Mouse (Mus musculus) lung, adult 18-20 months (tissue): ENCODE results near the gene Smtn.

Source experiments
- DNase-seq, 2 experiments: peaks; one replicate each; pipeline ENCODE4 v3.0.0; 2022; ENCODE audit warnings: mixed read lengths in 2 of 2

Gene Smtn

GRCm38 (mm10) chr11:3526979-3527738 lies 13.3 kb downstream of the Smtn start:
- no peak for DNase-seq

GRCm38 (mm10) chr11:3526207-3526606 lies 14.2 kb downstream of the Smtn start:
- DNase-seq, result no peak

GRCm38 (mm10) chr11:3525560-3525959 lies 14.9 kb downstream of the Smtn start:
- DNase-seq, result no peak

GRCm38 (mm10) chr11:3523840-3524582 lies 16.4 kb downstream of the Smtn start:
- DNase-seq, result no peak

- no peak for DNase-seq
These were observed 18.0 kb downstream of the Smtn start for GRCm38 (mm10) chr11:3522285-3523000.

GRCm38 (mm10) chr11:3521339-3522224 lies 18.8 kb downstream of the Smtn start:
- no peak for DNase-seq

GRCm38 (mm10) chr11:3520919-3521318 lies 19.5 kb downstream of the Smtn start:
- no peak for DNase-seq

GRCm38 (mm10) chr11:3519756-3520398 lies 20.5 kb downstream of the Smtn start:
- DNase-seq, result no peak

- no peak for DNase-seq
These were observed 21.2 kb downstream of the Smtn start for GRCm38 (mm10) chr11:3519051-3519726.

GRCm38 (mm10) chr11:3517846-3518732 lies 22.3 kb downstream of the Smtn start:
- no peak for DNase-seq

- DNase-seq, result no peak
These were observed 23.3 kb downstream of the Smtn start for GRCm38 (mm10) chr11:3516859-3517845.

- DNase-seq, result no peak
These were observed 24.3 kb downstream of the Smtn start for GRCm38 (mm10) chr11:3516121-3516520.

GRCm38 (mm10) chr11:3515637-3516036 lies 24.8 kb downstream of the Smtn start:
- DNase-seq, result no peak

GRCm38 (mm10) chr11:3515216-3515615 lies 25.2 kb downstream of the Smtn start:
- no peak for DNase-seq

- DNase-seq, result peak; percentile 88 to 89
These were observed 25.8 kb downstream of the Smtn start, which contains the start of gene Selenom for GRCm38 (mm10) chr11:3514529-3515054. TSS of gene Selenom (plus strand) at chr11:3514684.

- no peak for DNase-seq
These were observed 27.1 kb downstream of the Smtn start for GRCm38 (mm10) chr11:3513291-3513690.

- peak in 1 of 2 experiments; percentile 23 for DNase-seq
These were observed 30.1 kb downstream of the Smtn start for GRCm38 (mm10) chr11:3510321-3510720.
